Mouse (Mus musculus) midbrain, embryonic 14.5 days (tissue): Measurements from ENCODE around the gene Hoxd4. TPM values are rescaled to one million over a fixed set of nuclear protein-coding genes. Genes with fewer than 3 reads are reported as not detected.

Experiments
- ATAC-seq: fragments of 200-750 bp; cut with Nextera tagmentation; 2 replicates; pipeline ENCODE4 v1.8.0; 2017; ENCODE audit warnings: moderate number of reproducible peaks, moderate library complexity; ENCODE audit not compliant: low FRiP score, low TSS enrichment
- DNase-seq: peaks from one replicate; pipeline ENCODE4 v3.0.0-alpha.2; 2015
- H3K27ac ChIP-seq: fragments of 300-500 bp; sonication (generic); replicated peaks from 2 replicates; pipeline ENCODE4 v1.5.1; 2014; ENCODE audit warnings: mild to moderate bottlenecking, low read depth, low read length, moderate library complexity
- H3K27me3 ChIP-seq: fragments of 300-500 bp; sonication (generic); 2 replicates; pipeline ENCODE4 v1.6.1; 2014; ENCODE audit warnings: low read length, control low read depth, mixed read lengths; ENCODE audit not compliant: control insufficient read depth, insufficient read depth
- H3K36me3 ChIP-seq: fragments of 300-500 bp; sonication (generic); 2 replicates; pipeline ENCODE4 v1.6.1; 2014; ENCODE audit warnings: low read length, control low read depth; ENCODE audit not compliant: control insufficient read depth, insufficient read depth
- H3K4me1 ChIP-seq: fragments of 300-500 bp; sonication (generic); 2 replicates; pipeline ENCODE4 v1.6.1; 2014; ENCODE audit warnings: mild to moderate bottlenecking, antibody characterized with exemption, low read length, control low read depth; ENCODE audit not compliant: control insufficient read depth, insufficient read depth
- H3K4me2 ChIP-seq: fragments of 300-500 bp; sonication (generic); 2 replicates; pipeline ENCODE4 v1.6.1; 2014; ENCODE audit warnings: mild to moderate bottlenecking, low read length, moderate library complexity
- H3K4me3 ChIP-seq: fragments of 300-500 bp; sonication (generic); replicated peaks from 2 replicates; pipeline ENCODE4 v1.5.1; 2014; ENCODE audit warnings: low read depth, low read length
- H3K9ac ChIP-seq: fragments of 300-500 bp; sonication (generic); replicated peaks from 2 replicates; pipeline ENCODE4 v1.6.1; 2014; ENCODE audit warnings: mild to moderate bottlenecking, low read length, moderate library complexity
- H3K9me3 ChIP-seq: fragments of 300-500 bp; sonication (generic); 2 replicates; pipeline ENCODE4 v1.6.1; 2016; ENCODE audit warnings: low read length, control low read depth, mixed read lengths; ENCODE audit not compliant: control insufficient read depth
- WGBS: fragments of 180-500 bp; shearing (Covaris S2); extraction: QIAGEN DNeasy Blood & Tissue Kit; methylation state at CpG from one replicate; pipeline ENCODE4 v1.1.7; 2014; 5-methylcytosine and 5-hydroxymethylcytosine counted together
- polyA plus RNA-seq: library from polyadenylated mRNA; unstranded; fragments of >200 nt; fragmentation: Nextera tagmentation; extraction: Ambion mirVana; gene quantifications from 2 replicates; pipeline ENCODE4 v1.2.1, GENCODE M21; 2014

Gene Hoxd4
- polyA plus RNA-seq, 1 experiment from 2014 or later: not detected

DNA sequence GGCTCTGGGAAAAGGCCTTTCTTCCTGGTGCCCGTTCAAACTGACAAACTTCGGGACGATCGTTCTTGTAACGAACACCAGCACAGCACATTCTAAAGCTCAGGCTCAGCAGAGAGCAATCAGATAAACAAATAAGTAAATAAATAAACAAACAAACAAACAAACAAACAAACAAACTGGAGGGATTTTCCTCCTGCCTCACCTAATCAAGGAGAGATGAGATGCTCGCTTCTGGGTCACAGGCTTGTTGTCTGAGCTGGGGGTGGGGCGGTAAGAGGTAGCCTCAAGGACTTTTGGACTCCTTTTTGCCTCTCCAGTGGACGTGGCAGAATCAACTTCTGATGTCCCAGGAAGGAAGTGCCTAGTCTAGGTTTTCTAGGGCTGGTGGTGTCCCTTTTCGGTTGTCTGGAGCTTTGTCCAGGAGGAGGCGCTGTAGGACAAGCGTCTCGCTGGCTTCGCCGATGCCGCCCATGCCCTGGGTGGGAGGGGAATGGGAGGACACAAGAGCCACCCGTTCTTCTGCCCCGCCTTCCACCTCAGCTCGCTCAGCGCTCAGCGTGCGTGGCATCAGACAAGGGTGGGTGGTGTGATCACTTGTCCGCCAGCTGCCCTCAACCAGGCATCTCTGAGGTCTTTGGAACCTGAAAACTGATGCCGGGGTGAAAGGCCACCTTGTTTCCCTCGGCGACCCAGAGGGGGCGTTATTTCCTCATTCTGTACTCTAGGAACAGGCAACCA, 3.9 kb downstream of the Hoxd4 start:
- Histone ChIP-seq H3K4me2 (peak overlapping the region; percentile 51), H3K4me3 (no peak overlapping the region), H3K27me3 (peaks cover 100% of the 10 kb centered on the region), H3K36me3 (no peaks in the 10 kb centered on the region), H3K27ac (no peak overlapping the region), H3K9ac (no peak overlapping the region), H3K4me1 (0 out of 2 replicates have a peak, but pooled peaks cover 4% of the 10 kb centered on the region), H3K9me3 (no peaks in the 10 kb centered on the region)
- peak; percentile 91 for DNase-seq
- no peak for ATAC-seq
- WGBS: 4% methylated on average over 26 of the region's 26 CpGs

DNA sequence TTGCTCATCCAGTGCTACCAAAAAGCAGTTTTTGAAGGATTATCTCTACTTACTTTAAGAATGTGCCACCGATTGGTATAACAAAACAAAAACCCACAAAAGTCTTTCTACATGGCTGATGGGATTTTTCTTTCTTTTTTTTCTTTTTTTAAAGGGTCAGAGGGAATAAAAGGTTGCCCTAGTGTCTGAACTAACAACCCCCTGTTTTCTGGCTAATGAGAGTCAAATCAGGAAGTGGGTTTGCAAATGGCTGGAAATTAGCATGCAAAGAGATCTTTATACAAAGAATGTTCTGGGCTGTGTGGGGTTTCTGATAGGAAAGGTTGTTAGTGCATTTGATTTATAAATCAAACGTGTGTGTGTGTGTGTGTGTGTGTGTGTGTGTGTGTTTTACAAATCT, 8.7 kb downstream of the Hoxd4 start:
- no peak overlapping the region for H3K4me3 ChIP-seq
- ATAC-seq (no peak), DNase-seq (no peak)
- no peak overlapping the region for H3K27ac ChIP-seq
- H3K9ac ChIP-seq: no peak overlapping the region
- H3K36me3 ChIP-seq: no peaks in the 10 kb centered on the region
- H3K9me3 ChIP-seq: no peaks in the 10 kb centered on the region
- H3K4me2 ChIP-seq: no peak overlapping the region
- H3K27me3 ChIP-seq: peaks cover 100% of the 10 kb centered on the region
- no peaks in the 10 kb centered on the region for H3K4me1 ChIP-seq
- WGBS: 6% methylated on average over 2 of the region's 2 CpGs

DNA sequence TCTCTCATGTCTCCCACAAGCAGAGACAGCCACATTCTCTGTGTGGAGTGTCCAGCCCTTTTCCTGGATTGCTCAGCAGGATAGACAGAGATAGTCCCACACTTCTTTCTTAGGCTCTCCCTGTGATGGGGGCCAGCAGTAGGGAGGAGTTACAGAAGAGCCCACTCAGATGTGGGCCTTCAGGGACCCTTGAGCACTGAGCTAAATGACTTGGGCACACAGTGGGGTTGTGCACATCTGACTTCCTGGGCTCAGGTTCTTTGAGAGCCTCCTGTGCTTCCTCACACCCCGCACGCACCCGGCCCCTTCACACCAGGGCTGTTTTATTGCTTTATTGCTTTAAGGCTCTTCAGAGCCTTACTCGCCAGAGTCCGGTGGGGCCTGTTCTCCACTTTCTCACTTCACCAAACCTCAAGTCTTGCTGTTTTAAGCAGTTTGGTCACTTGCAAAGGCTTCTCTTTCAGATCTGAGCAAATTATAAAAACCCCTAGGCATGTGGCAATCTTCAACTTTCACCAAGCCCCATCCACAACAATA, 9.3 kb downstream of the Hoxd4 start:
- no peaks in the 10 kb centered on the region for H3K36me3 ChIP-seq
- ATAC-seq: no peak
- no peak overlapping the region for H3K4me3 ChIP-seq
- no peaks in the 10 kb centered on the region for H3K9me3 ChIP-seq
- H3K4me1 ChIP-seq: no peaks in the 10 kb centered on the region
- no peak overlapping the region for H3K9ac ChIP-seq
- peaks cover 100% of the 10 kb centered on the region for H3K27me3 ChIP-seq
- WGBS: 1% methylated on average over 5 of the region's 5 CpGs
- H3K4me2 ChIP-seq: no peak overlapping the region
- DNase-seq: no peak
- no peak overlapping the region for H3K27ac ChIP-seq

DNA sequence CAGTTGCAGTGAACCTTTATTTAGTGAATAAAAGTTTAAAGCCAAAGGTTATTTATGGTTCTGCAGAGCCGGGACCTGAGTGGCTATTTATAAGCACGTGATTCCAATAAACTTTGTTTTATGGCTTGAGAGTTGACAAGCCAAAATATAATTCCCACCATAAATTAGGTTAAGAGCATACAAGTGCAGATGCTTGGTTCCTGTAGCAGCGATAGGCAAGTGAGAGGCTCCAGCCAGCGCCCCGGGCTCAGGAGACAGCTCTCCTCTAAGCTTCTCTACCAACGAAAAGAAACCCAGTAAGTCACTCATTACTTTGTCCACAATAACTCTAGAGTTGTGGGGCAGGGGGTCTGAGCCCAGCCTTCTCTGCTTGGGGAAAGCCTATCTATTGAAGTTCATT, 10.2 kb downstream of the Hoxd4 start:
- Histone ChIP-seq H3K4me1 (no peaks in the 10 kb centered on the region), H3K9ac (no peak overlapping the region), H3K36me3 (no peaks in the 10 kb centered on the region), H3K9me3 (no peaks in the 10 kb centered on the region), H3K4me3 (no peak overlapping the region), H3K27me3 (peaks cover 100% of the 10 kb centered on the region), H3K4me2 (no peak overlapping the region), H3K27ac (no peak overlapping the region)
- ATAC-seq: no peak
- 5% methylated on average over 6 of the region's 6 CpGs for WGBS
- no peak for DNase-seq

DNA sequence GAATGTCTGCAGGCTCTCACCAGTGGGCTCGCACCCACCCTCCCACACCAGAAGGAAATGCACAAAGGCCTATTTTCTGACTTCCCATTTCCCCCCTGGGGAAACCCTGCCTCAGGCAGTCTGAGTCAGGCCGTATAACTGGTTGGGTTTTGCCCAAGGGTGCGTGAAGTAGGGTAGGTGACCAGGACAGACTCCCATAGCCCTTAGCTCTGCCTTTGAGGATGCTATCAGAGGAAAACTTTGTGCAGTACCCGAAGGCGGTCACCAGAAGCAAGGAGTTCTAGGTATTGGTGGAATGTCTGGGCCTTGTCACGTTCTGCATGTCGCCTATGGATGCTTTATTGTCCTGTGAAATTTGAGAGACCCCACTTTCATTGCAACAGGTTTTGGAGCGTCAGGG, 11.2 kb downstream of the Hoxd4 start:
- 2% methylated on average over 8 of the region's 8 CpGs for WGBS
- H3K9ac ChIP-seq: no peak overlapping the region
- no peak overlapping the region for H3K4me2 ChIP-seq
- no peaks in the 10 kb centered on the region for H3K9me3 ChIP-seq
- H3K27ac ChIP-seq: no peak overlapping the region
- no peaks in the 10 kb centered on the region for H3K36me3 ChIP-seq
- H3K27me3 ChIP-seq: peaks cover 100% of the 10 kb centered on the region
- no peaks in the 10 kb centered on the region for H3K4me1 ChIP-seq
- ATAC-seq: no peak
- DNase-seq: no peak
- H3K4me3 ChIP-seq: no peak overlapping the region

DNA sequence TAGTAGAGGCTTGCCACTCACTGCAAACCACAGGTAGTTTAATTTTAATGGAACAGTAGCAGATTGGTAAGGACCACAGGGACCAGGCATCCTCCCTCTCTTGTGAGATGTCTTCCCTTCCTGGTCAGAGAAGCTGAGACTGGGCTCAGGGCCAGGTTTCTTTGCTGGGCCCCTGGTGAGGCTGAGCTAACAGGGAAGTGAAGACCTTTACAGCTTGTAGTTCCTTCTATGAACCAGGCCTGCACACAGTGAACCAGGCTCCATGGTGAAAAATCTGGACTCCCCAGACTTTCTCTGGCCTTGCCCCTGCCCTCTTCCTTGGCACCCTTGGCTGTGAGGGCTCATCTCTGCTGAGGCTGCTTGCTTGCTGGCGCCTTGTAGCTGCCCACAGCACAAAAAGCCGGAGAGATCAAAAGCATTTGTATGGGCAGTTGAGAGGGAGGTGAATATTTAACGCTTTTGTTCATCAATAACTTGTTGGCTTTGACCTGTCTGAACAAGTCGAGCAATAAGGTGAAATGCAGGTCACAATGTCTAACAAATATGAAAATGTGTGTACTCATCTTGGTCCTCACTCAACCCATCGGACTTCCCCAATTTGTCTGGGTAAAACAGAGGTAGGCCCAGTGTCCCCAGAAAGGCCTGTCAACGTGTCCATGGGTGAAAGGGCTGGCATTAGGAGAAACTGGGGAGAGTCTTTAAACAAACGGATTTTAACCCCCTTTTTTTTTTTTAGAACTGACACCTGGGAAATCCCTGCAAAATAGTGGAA, 12.7 kb downstream of the Hoxd4 start:
- Histone ChIP-seq H3K4me2 (no peak overlapping the region), H3K9me3 (no peaks in the 10 kb centered on the region), H3K4me3 (no peak overlapping the region), H3K27me3 (peaks cover 100% of the 10 kb centered on the region), H3K9ac (no peak overlapping the region), H3K36me3 (no peaks in the 10 kb centered on the region), H3K4me1 (no peaks in the 10 kb centered on the region), H3K27ac (no peak overlapping the region)
- DNase-seq: no peak
- WGBS: 5% methylated on average over 7 of the region's 7 CpGs
- no peak for ATAC-seq

DNA sequence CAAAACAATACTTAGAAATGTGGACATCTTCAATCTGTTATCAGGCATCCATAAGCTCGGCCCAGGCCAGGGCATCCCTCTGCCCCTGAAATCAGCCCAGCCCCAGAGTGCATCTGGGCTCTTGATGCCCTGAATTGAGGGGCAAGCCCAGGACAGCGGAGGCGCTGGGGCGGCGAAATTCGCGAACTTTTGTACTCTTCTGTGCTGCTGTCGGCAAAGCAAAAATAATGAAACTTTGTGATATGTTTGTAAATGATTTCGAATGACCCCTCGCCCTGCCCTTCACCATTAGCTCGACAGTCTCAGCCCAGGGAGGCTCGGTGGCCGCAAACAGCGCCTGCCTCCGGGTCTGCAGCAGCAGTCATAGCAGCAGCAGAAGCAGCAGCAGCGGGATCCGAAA, 13.4 kb downstream of the Hoxd4 start:
- no peak overlapping the region for H3K4me3 ChIP-seq
- 2% methylated on average over 17 of the region's 17 CpGs for WGBS
- H3K36me3 ChIP-seq: no peaks in the 10 kb centered on the region
- DNase-seq (no peak), ATAC-seq (no peak)
- H3K9me3 ChIP-seq: no peaks in the 10 kb centered on the region
- no peaks in the 10 kb centered on the region for H3K4me1 ChIP-seq
- H3K27ac ChIP-seq: no peak overlapping the region
- no peak overlapping the region for H3K9ac ChIP-seq
- H3K27me3 ChIP-seq: peaks cover 99% of the 10 kb centered on the region
- no peak overlapping the region for H3K4me2 ChIP-seq

DNA sequence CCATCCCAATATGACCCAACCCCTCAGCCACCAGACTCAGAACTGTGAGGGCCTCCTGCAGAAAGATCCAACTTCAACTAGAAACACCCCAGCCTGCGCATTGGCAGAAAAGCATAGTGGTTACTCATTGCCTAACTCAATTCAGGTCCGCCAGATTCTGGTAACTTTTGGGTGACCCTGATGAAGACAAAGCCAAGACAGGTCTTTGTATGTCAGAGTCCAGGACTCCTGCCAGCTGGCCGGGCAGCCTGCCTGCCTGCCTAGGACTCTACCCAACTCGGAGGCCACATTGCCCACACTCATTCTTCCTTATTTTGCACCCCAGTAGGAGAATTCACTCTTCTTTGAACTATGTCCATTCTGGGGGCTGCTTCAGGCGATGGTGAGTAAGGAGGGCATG, 14.8 kb downstream of the Hoxd4 start, which contains the start of gene Gm28230:
Gene Gm28230 (plus strand): TSS at position 178 of the 400 bp plus-strand sequence.
- Histone ChIP-seq H3K27ac (no peak within 1 kb of the TSS), H3K4me2 (no peak within 1 kb of the TSS), H3K27me3 (peaks cover 99% of the 10 kb centered on the region), H3K36me3 (no peaks in the 10 kb centered on the region), H3K9ac (no peak within 1 kb of the TSS), H3K4me1 (no peaks in the 10 kb centered on the region), H3K4me3 (0 out of 2 replicates have a peak within 1 kb of the TSS, but pooled peaks have one; percentile 3), H3K9me3 (no peaks in the 10 kb centered on the region)
- DNase-seq (no peak), ATAC-seq (no peak)
- WGBS: 3% methylated on average over 5 of the region's 5 CpGs
